Mouse (Mus musculus) CH12.LX (cell line): ENCODE results near the gene Vsig8.

Experiments used
- BHLHE40 ChIP-seq: IDR thresholded peaks from 2 replicates; pipeline ENCODE4 v1.6.1; 2011; ENCODE audit warnings: mild to moderate bottlenecking, low read depth, low read length, improper control_type of control experiment
- CHD1 ChIP-seq: IDR thresholded peaks from 2 replicates; pipeline ENCODE4 v1.6.1; 2012; ENCODE audit warnings: low read depth, low read length, improper control_type of control experiment, inconsistent platforms
- CTCF ChIP-seq, 2 experiments: IDR thresholded peaks in 1 of 2; conservative IDR thresholded peaks in 1 of 2; 2 replicates each; pipeline ENCODE4 v1.5.1; 2011 to 2012; ENCODE audit warnings: low read depth in 2 of 2, low read length in 2 of 2, improper control_type of control experiment in 1 of 2, inconsistent platforms in 1 of 2, mild to moderate bottlenecking in 1 of 2, moderate library complexity in 1 of 2
- ELF1 ChIP-seq: IDR thresholded peaks from 2 replicates; pipeline ENCODE4 v1.6.1; 2014; ENCODE audit warnings: low read depth, mild to moderate bottlenecking, inconsistent platforms, low read length, improper control_type of control experiment
- EP300 ChIP-seq: IDR thresholded peaks from 2 replicates; pipeline ENCODE4 v1.6.1; 2011; ENCODE audit warnings: low read length, improper control_type of control experiment
- KAT2A ChIP-seq: IDR thresholded peaks from 2 replicates; pipeline ENCODE4 v1.6.1; 2012; ENCODE audit warnings: low read length, improper control_type of control experiment, inconsistent platforms; ENCODE audit not compliant: insufficient replicate concordance
- MAX ChIP-seq: IDR thresholded peaks from 2 replicates; pipeline ENCODE4 v1.6.1; 2011; ENCODE audit warnings: low read length, improper control_type of control experiment
- POLR2A ChIP-seq: IDR thresholded peaks from 2 replicates; pipeline ENCODE4 v1.6.1; 2011; ENCODE audit warnings: low read depth, mild to moderate bottlenecking, improper control_type of control experiment, low read length
- POLR2AphosphoS2 ChIP-seq: IDR thresholded peaks from 2 replicates; pipeline ENCODE4 v1.6.1; 2011; ENCODE audit warnings: low read depth, low read length, improper control_type of control experiment
- TBP ChIP-seq: conservative IDR thresholded peaks from 2 replicates; pipeline ENCODE4 v1.6.1; 2011; ENCODE audit warnings: low read depth, low read length, improper control_type of control experiment
- ZKSCAN1 ChIP-seq: IDR thresholded peaks from 2 replicates; pipeline ENCODE4 v1.6.1; 2012; ENCODE audit warnings: low read depth, inconsistent platforms, low read length, improper control_type of control experiment, borderline replicate concordance

- TF ChIP-seq ZKSCAN1, result no peak
- TF ChIP-seq CTCF (conservative IDR thresholded peaks at IDR 0.05 in 1 of 2, IDR thresholded peaks at IDR 0.05 in 1 of 2; ENCODE audit: low read depth in 2 of 2, low read length in 2 of 2), result peak in 1 of 2 experiments; percentile 70; a peak in 2 of 4 replicates
- no peak for TF ChIP-seq POLR2AphosphoS2
- TF ChIP-seq BHLHE40, result no peak
- TF ChIP-seq MAX, result no peak
- no peak for TF ChIP-seq ELF1
- no peak for TF ChIP-seq POLR2A
- TF ChIP-seq KAT2A, result no peak
- TF ChIP-seq EP300, result no peak
- no peak for TF ChIP-seq CHD1
- no peak for TF ChIP-seq TBP
Measured at GRCm38 (mm10) chr1:172612745-172613144, 57.0 kb downstream of the Vsig8 start.
